Mouse (Mus musculus): ENCODE data around the gene Slc35a3. TPM values are rescaled to one million over a fixed set of nuclear protein-coding genes. Genes with fewer than 3 reads are reported as not detected.

Gene Slc35a3
- polyA plus RNA-seq, 1 experiment: 3.7 TPM

DNA sequence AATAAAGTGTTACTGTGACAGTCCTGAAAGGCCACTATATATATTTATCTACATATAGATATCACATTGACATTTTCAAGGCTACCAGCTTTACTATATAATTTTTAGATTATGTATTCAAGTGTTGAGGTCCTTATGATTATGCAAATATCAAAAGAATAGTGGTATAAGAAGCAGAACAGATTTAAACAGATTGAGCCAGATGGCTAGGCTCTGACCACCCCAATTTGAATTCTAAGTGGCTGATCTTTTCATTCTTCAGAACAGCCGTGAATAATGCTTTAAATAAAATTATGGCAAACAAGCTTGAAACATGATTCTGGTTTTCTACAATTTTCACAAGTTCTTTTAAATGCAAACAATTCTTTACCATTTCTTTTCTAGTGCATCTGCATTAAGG lies 81.2 kb downstream of the Slc35a3 start:
- Histone ChIP-seq H3K27me3 (ENCODE audit: control insufficient read depth, insufficient read depth, low read length) (no peaks in the 10 kb centered on the region), H3K36me3 (ENCODE audit: control insufficient read depth, insufficient read depth, low read length) (peaks cover 30% of the 10 kb centered on the region), H3K4me1 (ENCODE audit: control insufficient read depth, insufficient read depth, insufficient read length) (no peaks in the 10 kb centered on the region), H3K4me3 (ENCODE audit: extremely low read depth, insufficient read depth, insufficient read length) (no peak overlapping the region), H3K27ac (ENCODE audit: insufficient read depth, low read length) (no peak overlapping the region)
- 91% methylated on average over 1 of the region's 1 CpGs for WGBS
- no peak for TF ChIP-seq CTCF (IDR thresholded peaks at IDR 0.05; ENCODE audit: extremely low read depth, insufficient read depth, insufficient read length, insufficient replicate concordance)
- no peak for TF ChIP-seq POLR2A (IDR thresholded peaks at IDR 0.05; ENCODE audit: low read depth, low read length)
- DNase-seq (ENCODE audit: low read depth in 1 of 2, low spot score in 2 of 2): no peak

GRCm38 (mm10) chr3:116622641-116623040 lies 90.0 kb downstream of the Slc35a3 start:
- no peak overlapping the region for H3K27ac ChIP-seq (ENCODE audit: insufficient read depth, low read length)
- H3K36me3 ChIP-seq (ENCODE audit: control insufficient read depth, insufficient read depth, low read length): peaks cover 15% of the 10 kb centered on the region
- no peak for DNase-seq (ENCODE audit: low read depth in 1 of 2, low spot score in 2 of 2)
- no peak overlapping the region for H3K4me3 ChIP-seq (ENCODE audit: extremely low read depth, insufficient read depth, insufficient read length)
- no peaks in the 10 kb centered on the region for H3K4me1 ChIP-seq (ENCODE audit: control insufficient read depth, insufficient read depth, insufficient read length)
- WGBS: 95% methylated on average over 7 of the region's 7 CpGs
- TF ChIP-seq CTCF (IDR thresholded peaks at IDR 0.05; ENCODE audit: extremely low read depth, insufficient read depth, insufficient read length, insufficient replicate concordance) (no peak), POLR2A (IDR thresholded peaks at IDR 0.05; ENCODE audit: low read depth, low read length) (no peak)
- no peaks in the 10 kb centered on the region for H3K27me3 ChIP-seq (ENCODE audit: control insufficient read depth, insufficient read depth, low read length)

DNA sequence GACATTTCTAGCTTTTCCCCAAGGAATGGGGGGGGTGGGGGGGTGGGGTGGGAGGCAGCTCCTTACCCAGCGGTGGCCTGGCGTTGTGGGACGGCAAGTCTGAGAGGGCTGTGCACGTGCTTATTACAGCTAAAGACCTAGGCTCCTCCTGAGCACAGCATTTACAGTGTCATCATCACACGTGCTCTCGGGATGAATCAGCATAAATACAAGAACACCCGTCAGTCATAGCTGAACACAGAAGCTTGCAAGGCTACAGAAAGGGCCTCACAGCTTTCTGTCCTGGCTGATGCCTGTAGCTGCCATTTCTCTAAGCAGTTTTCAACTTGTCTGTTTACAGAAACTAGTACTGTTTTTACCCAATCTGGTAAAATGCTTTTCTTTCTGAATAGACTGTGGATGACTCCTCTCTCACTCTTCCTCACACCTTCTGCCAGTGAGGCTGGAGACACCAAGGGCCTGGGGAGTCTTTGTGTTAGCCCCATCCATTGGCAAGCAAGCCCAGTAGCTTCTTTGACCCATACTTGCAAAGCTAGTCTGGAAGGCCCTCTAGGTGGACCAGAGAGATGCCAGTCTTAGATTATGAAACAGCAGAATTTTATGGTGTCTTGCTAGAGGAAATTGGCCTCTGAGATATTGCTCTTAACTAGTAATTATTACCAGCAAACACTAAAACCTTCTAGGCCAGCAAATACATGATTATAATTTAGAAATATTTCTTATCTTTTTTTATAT lies 91.8 kb downstream of the Slc35a3 start:
- H3K36me3 ChIP-seq (ENCODE audit: control insufficient read depth, insufficient read depth, low read length): peaks cover 16% of the 10 kb centered on the region
- H3K27ac ChIP-seq (ENCODE audit: insufficient read depth, low read length): no peak overlapping the region
- no peak for DNase-seq (ENCODE audit: low read depth in 1 of 2, low spot score in 2 of 2)
- H3K27me3 ChIP-seq (ENCODE audit: control insufficient read depth, insufficient read depth, low read length): no peaks in the 10 kb centered on the region
- WGBS: 71% methylated on average over 7 of the region's 7 CpGs
- TF ChIP-seq CTCF (IDR thresholded peaks at IDR 0.05; ENCODE audit: extremely low read depth, insufficient read depth, insufficient read length, insufficient replicate concordance) (no peak), POLR2A (IDR thresholded peaks at IDR 0.05; ENCODE audit: low read depth, low read length) (no peak)
- H3K4me1 ChIP-seq (ENCODE audit: control insufficient read depth, insufficient read depth, insufficient read length): no peaks in the 10 kb centered on the region
- no peak overlapping the region for H3K4me3 ChIP-seq (ENCODE audit: extremely low read depth, insufficient read depth, insufficient read length)

Other genes with a start within 250 kb of the Slc35a3 start
- 17.5 and 25.1 TPM in 2 replicates for gene Rtca, start 204.6 kb downstream of the Slc35a3 start, polyA plus RNA-seq (2012; rRNA removed)
- gene Dbt, start 199.8 kb downstream of the Slc35a3 start, polyA plus RNA-seq (2012; rRNA removed): 2.3 and 2.6 TPM in 2 replicates
- 0.18 and 0.28 TPM in 2 replicates for gene Lrrc39, start 149.9 kb downstream of the Slc35a3 start, polyA plus RNA-seq (2012; rRNA removed)
- 1.6 and 1.9 TPM in 2 replicates for gene Sass6, start 117.8 kb downstream of the Slc35a3 start, polyA plus RNA-seq (2012; rRNA removed)
- gene Trmt13, start 98.2 kb downstream of the Slc35a3 start, polyA plus RNA-seq (2012; rRNA removed): 4.2 and 4.7 TPM in 2 replicates
- gene Mfsd14a, start 50.2 kb downstream of the Slc35a3 start, polyA plus RNA-seq (2012; rRNA removed): 12.2 and 12.6 TPM in 2 replicates
- gene Gm43191, start 31.6 kb downstream of the Slc35a3 start, polyA plus RNA-seq (2012; rRNA removed): not detected in 2 replicates
- gene Agl, start 95.3 kb upstream of the Slc35a3 start, polyA plus RNA-seq (2012; rRNA removed): 2.4 and 2.5 TPM in 2 replicates
- gene Frrs1, start 146.6 kb upstream of the Slc35a3 start, polyA plus RNA-seq (2012; rRNA removed): 10.6 and 11.5 TPM in 2 replicates

All from spleen, adult 2 months (tissue).